Mouse (Mus musculus): ENCODE results near the gene Dtnb. TPM values are rescaled to one million over a fixed set of nuclear protein-coding genes. Genes with fewer than 3 reads are reported as not detected.

Gene Dtnb
- polyA plus RNA-seq, 1 experiment from 2014 or later = 30.6 TPM

DNA sequence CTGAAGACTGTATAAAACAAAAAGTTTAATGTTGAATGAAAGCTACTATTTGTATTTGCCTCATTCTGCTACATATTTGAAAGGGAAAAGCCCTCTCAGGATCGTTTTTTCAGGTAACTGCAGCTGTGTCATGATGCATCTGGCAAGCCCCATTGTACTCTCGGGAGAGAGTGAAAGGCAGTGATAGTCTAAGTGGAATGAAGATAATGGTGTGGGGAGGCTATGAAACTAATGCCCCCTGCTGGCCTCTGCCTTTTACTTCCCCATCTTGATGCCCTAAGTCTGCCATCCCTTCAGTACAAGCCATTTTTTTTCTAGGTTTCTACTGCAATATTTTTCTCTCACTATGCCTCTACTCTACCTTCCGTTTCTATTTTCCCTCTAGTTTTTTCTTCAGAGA is 69.8 kb downstream of the Dtnb start:
- no peak overlapping the region for H3K27ac ChIP-seq (replicated peaks)
- 64% methylated on average over 3 of the region's 3 CpGs for WGBS
- no peak for DNase-seq (ENCODE audit: low spot score)

DNA sequence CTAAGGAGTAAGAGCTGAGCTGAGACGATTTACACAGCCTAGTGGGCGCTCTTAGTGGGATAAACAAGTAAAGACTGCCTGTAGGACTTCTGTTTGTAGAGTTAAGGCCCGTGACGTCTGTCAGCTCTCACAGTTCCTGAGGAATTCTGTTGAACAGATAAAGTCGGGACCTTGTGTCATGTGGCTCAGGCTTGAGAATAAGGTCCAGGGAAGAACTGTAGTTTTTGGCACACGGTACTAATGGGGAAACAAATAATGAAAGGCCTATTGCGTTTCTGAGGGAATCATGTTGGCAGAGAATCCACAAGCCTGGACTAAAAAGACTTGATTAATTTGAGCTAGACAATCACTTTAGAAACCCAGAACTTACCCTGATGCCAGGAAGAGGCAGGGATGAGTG is 84.6 kb downstream of the Dtnb start:
- 88% methylated on average over 7 of the region's 7 CpGs for WGBS
- DNase-seq (ENCODE audit: low spot score) = no peak
- Histone ChIP-seq H3K4me1 (no peaks in the 10 kb centered on the region), H3K9me3 (replicated peaks) (no peaks in the 10 kb centered on the region), H3K27me3 (ENCODE audit: low read depth, poor library complexity, severe bottlenecking) (no peaks in the 10 kb centered on the region), H3K4me3 (no peak overlapping the region), H3K36me3 (0 out of 2 replicates have a peak, but pooled peaks cover 4% of the 10 kb centered on the region), H3K27ac (replicated peaks) (no peak overlapping the region)

More for the DNA sequence above, 69.8 kb downstream of the Dtnb start:
- Histone ChIP-seq H3K36me3 (0 out of 2 replicates have a peak, but pooled peaks cover 3% of the 10 kb centered on the region), H3K4me1 (no peaks in the 10 kb centered on the region), H3K9me3 (replicated peaks) (no peaks in the 10 kb centered on the region), H3K27me3 (ENCODE audit: low read depth, poor library complexity, severe bottlenecking) (no peaks in the 10 kb centered on the region), H3K4me3 (no peak overlapping the region)

DNA sequence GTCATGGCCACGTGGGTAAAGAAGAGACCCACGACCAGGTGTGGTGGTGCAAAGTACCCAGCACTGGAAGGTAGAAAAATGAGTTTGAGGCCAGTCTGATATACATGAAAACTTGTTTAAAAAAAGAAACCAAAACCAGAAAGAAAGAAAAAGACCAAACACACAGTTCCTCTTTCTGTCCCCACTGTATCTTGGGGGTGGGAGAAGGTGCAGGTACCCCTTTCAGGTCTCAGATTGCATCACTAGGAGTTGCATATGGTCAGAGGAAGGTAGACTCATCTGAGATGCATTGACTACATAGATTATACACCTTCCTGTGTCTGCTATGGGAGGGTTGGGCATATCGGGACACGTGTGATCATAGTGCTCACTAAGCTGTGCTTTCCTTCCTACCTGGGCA is 85.1 kb downstream of the Dtnb start:
- no peak for DNase-seq (ENCODE audit: low spot score)
- 90% methylated on average over 4 of the region's 4 CpGs for WGBS
- Histone ChIP-seq H3K4me1 (no peaks in the 10 kb centered on the region), H3K27me3 (ENCODE audit: low read depth, poor library complexity, severe bottlenecking) (no peaks in the 10 kb centered on the region), H3K4me3 (no peak overlapping the region), H3K36me3 (0 out of 2 replicates have a peak, but pooled peaks cover 4% of the 10 kb centered on the region), H3K9me3 (replicated peaks) (no peaks in the 10 kb centered on the region), H3K27ac (replicated peaks) (no peak overlapping the region)

DNA sequence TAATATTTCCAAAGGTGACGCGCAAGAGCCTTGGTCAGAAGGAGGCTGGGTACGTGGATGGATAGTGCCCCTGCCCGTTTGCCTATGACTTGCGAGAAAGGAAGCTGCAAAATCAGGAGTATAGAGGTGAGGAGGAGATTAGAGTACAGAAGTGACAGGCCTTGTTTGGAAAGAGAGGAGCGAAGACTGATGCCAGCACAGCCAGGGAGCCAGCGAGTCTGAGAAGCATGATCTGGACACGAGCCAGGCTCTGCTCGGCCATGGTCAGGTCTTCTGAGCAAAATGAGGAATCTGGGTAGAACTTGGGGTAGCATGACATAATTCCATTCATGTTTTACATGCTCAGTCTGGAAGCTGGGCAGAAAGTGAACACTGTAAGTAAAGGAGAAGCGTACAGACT is 85.6 kb downstream of the Dtnb start:
- H3K4me1 ChIP-seq = peaks cover 3% of the 10 kb centered on the region
- WGBS = 96% methylated on average over 10 of the region's 10 CpGs
- H3K36me3 ChIP-seq = 0 out of 2 replicates have a peak, but pooled peaks cover 4% of the 10 kb centered on the region
- H3K9me3 ChIP-seq (replicated peaks) = no peaks in the 10 kb centered on the region
- no peak overlapping the region for H3K27ac ChIP-seq (replicated peaks)
- DNase-seq (ENCODE audit: low spot score) = no peak
- no peaks in the 10 kb centered on the region for H3K27me3 ChIP-seq (ENCODE audit: low read depth, poor library complexity, severe bottlenecking)
- no peak overlapping the region for H3K4me3 ChIP-seq

DNA sequence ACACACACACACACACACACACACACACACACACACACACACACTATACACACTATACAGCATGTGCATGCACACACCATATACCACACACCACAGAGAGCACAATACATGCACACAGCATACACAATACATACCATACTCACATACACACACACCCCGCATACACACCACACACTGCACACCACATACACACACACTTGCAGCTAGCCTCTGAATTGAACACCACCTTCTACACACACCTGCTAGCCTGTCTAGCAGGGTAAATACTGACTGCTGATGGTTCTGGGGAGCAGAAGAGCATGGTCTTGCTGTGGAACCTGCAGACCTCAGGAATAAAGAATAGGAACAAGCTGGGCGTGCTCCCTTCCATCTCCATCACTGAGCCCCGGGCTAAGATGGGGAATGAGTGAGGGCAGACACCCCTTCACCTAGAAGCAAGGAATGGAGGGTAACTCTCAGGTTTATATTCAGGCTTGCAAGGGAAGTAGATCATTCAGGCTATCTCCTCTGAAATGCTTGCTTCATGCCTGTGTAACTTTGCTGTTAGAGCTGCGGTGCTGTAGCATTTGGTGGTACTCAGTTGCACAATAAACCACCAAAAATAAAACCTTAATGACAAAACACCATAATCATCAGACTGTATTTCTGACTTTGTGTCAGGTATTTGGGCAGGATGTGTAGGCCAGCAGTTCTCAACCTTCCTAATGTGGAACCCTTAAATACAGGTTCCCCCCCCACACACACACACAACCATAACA is 87.6 kb downstream of the Dtnb start:
- WGBS = 91% methylated on average over 4 of the region's 4 CpGs
- no peaks in the 10 kb centered on the region for H3K27me3 ChIP-seq (ENCODE audit: low read depth, poor library complexity, severe bottlenecking)
- H3K36me3 ChIP-seq = 0 out of 2 replicates have a peak, but pooled peaks cover 4% of the 10 kb centered on the region
- H3K27ac ChIP-seq (replicated peaks) = no peak overlapping the region
- peaks cover 3% of the 10 kb centered on the region for H3K4me1 ChIP-seq
- DNase-seq (ENCODE audit: low spot score) = no peak
- H3K4me3 ChIP-seq = no peak overlapping the region
- no peaks in the 10 kb centered on the region for H3K9me3 ChIP-seq (replicated peaks)

DNA sequence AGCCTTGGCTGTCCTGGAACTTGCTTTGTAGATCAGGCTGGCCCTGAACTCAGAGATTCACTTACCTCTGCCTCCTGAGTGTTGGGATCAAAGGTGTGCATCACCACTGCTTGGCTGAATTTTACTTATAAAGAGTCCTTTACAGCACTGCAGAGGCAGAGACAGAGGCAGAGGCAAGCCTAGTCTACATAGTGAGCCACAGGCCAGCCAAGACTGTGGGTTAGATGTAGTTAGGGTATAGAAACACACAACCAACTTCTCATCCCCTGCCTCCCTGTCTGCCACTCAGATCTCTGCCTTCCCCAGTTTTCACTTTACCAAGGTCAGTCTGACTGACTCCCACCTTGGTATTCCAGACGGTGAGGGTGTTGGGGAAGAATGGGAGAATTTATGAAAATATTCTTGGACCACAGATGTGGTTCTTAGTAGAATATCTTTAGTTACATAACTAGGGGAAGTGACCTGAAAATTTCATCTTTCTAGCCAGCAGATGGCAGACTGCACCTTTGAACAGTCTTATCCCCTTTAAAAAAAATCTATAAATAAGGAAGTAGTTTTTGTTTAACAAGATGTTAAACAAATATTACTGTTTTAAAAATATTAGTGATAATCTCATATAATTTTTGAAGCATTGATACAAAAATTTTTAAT is 88.9 kb downstream of the Dtnb start:
- Histone ChIP-seq H3K27ac (replicated peaks) (no peak overlapping the region), H3K4me1 (peaks cover 3% of the 10 kb centered on the region), H3K27me3 (ENCODE audit: low read depth, poor library complexity, severe bottlenecking) (no peaks in the 10 kb centered on the region), H3K36me3 (0 out of 2 replicates have a peak, but pooled peaks cover 4% of the 10 kb centered on the region), H3K4me3 (no peak overlapping the region), H3K9me3 (replicated peaks) (no peaks in the 10 kb centered on the region)
- DNase-seq (ENCODE audit: low spot score) = no peak
- 73% methylated on average over 1 of the region's 1 CpGs for WGBS

DNA sequence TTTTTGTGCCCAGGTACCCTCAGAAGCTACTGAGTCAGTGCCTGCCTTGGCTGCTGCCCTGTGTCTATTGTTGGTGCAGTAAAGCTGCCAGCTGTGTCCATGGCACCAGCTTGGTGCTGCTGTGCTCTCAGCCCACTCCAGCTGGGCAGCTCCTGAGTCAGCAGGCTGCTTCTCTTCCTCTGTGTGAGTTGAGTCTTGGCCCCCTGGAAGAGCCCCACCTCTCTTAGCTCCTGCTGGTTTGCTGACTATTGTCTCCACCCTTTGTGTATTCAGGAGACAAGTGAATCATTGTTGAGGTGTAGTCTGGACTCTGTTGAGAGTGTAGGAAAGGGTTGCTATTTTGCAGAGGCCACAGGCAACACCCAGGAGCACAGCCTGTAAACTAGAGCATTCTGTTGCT is 90.5 kb downstream of the Dtnb start:
- no peaks in the 10 kb centered on the region for H3K9me3 ChIP-seq (replicated peaks)
- H3K4me3 ChIP-seq = no peak overlapping the region
- no peak overlapping the region for H3K27ac ChIP-seq (replicated peaks)
- no peaks in the 10 kb centered on the region for H3K27me3 ChIP-seq (ENCODE audit: low read depth, poor library complexity, severe bottlenecking)
- no peak for DNase-seq (ENCODE audit: low spot score)
- 0 out of 2 replicates have a peak, but pooled peaks cover 4% of the 10 kb centered on the region for H3K36me3 ChIP-seq
- peaks cover 3% of the 10 kb centered on the region for H3K4me1 ChIP-seq

DNA sequence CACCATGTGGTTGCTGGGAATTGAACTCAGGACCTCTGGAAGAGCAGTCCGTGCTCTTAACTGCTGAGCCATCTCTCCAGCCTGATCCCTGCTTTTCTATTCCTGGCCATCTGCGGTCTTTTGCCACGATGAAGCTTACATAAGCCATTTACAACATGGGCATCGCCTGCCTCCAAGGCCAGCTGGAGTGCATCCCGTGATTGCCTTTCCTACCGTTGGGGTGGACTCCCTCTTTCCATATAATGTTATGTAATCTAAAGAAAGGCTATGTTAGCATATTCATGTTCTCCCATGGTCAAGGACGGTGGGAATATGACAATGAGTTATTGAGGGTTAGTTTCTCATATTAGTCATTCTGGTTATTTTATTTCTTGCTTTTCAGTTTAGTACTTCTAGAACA is 91.2 kb downstream of the Dtnb start:
- Histone ChIP-seq H3K4me1 (peaks cover 3% of the 10 kb centered on the region), H3K36me3 (0 out of 2 replicates have a peak, but pooled peaks cover 4% of the 10 kb centered on the region), H3K9me3 (replicated peaks) (no peaks in the 10 kb centered on the region), H3K27me3 (ENCODE audit: low read depth, poor library complexity, severe bottlenecking) (no peaks in the 10 kb centered on the region), H3K4me3 (no peak overlapping the region), H3K27ac (replicated peaks) (no peak overlapping the region)
- DNase-seq (ENCODE audit: low spot score) = no peak
- WGBS = 93% methylated on average over 7 of the region's 7 CpGs

DNA sequence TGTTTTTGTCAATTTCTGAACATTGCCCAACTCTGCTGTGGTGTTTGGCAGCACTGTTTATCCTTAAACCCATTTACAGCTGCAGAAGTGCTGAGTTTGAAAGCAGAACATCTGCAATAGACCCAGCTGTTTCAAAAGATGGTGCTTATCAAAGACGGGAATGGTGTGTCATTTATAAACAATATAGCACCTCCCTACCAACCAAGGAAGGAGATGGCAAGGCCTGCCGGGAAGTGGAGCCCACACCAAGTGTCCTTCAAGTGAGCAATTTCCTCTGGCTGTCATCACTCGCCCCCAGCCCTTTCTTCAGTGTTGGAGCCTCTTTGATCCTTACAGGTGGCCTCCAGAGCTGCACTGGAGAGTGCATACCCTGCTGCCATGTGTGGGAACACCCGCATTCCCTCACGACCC is 97.8 kb downstream of the Dtnb start:
- Histone ChIP-seq H3K27ac (replicated peaks) (no peak overlapping the region), H3K4me1 (peaks cover 15% of the 10 kb centered on the region), H3K9me3 (replicated peaks) (no peaks in the 10 kb centered on the region), H3K27me3 (ENCODE audit: low read depth, poor library complexity, severe bottlenecking) (no peaks in the 10 kb centered on the region), H3K4me3 (no peak overlapping the region), H3K36me3 (peaks cover 9% of the 10 kb centered on the region)
- DNase-seq (ENCODE audit: low spot score) = no peak
- 63% methylated on average over 5 of the region's 5 CpGs for WGBS

DNA sequence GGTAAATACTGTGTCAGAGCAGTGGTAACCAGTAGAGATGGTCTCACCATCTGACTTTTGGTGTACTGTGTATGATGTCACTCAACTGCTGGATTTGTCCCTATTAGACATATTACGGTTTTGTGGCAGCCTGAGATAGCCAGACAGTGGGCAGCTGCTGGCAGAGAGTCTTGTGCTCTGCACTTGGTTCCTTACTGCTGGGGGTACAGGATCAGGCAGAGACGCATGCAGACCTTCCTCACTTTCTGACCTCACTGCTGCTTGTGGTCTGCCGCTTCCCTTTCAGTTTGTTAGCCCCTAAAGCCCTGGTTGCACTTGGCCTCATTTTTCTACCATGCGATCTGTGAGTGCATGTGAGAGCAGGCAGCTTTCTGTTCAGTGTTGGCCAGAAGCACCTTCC is 98.9 kb downstream of the Dtnb start:
- Histone ChIP-seq H3K27me3 (ENCODE audit: low read depth, poor library complexity, severe bottlenecking) (no peaks in the 10 kb centered on the region), H3K27ac (replicated peaks) (no peak overlapping the region), H3K9me3 (replicated peaks) (no peaks in the 10 kb centered on the region), H3K4me3 (no peak overlapping the region), H3K4me1 (peaks cover 15% of the 10 kb centered on the region), H3K36me3 (peaks cover 9% of the 10 kb centered on the region)
- no peak for DNase-seq (ENCODE audit: low spot score)
- 82% methylated on average over 4 of the region's 4 CpGs for WGBS

DNA sequence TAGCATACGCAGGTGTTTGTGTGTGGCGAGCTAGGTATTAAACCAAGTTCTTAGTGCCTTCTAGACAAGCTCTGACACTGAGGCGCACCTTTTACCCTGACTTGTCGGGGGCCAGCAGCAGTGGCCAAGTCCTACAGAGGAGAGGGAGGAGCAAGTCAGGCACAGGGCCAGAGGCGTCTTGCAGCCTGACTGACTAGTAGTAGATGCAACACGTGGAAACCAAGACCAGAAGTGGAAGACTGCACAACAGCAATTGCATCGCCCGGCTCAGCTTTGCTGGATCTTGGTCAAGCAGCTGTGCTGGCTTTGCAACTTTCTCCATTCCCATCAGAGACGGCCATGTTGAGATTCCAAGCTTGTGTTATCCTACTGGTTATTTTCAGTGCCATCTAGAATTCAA is 100.6 kb downstream of the Dtnb start:
- Histone ChIP-seq H3K4me3 (no peak overlapping the region), H3K4me1 (peaks cover 15% of the 10 kb centered on the region), H3K27me3 (ENCODE audit: low read depth, poor library complexity, severe bottlenecking) (no peaks in the 10 kb centered on the region), H3K9me3 (replicated peaks) (no peaks in the 10 kb centered on the region), H3K36me3 (peaks cover 9% of the 10 kb centered on the region), H3K27ac (replicated peaks) (no peak overlapping the region)
- WGBS = 95% methylated on average over 9 of the region's 9 CpGs
- no peak for DNase-seq (ENCODE audit: low spot score)

DNA sequence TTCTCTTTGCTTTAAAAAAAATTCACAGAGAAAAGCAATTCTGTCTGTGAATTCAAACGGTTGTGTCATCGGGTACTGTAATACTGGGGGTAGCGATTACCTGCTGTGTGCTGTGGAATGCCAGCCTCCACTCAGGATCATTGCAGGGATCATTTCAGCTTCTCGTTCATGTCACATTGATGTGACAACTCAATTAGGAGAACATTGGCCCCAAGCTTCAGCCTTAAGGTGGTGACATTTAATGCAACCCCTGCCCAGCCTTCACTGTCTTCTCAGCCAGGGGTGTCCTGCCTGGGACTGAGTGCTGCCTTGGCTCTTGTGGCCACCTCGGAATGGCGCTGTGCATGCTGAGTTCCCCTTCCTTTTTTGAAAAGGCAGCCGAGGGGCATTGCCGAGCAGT is 101.7 kb downstream of the Dtnb start:
- peaks cover 9% of the 10 kb centered on the region for H3K36me3 ChIP-seq
- WGBS = 84% methylated on average over 8 of the region's 8 CpGs
- H3K4me1 ChIP-seq = peaks cover 15% of the 10 kb centered on the region
- no peaks in the 10 kb centered on the region for H3K9me3 ChIP-seq (replicated peaks)
- H3K4me3 ChIP-seq = no peak overlapping the region
- DNase-seq (ENCODE audit: low spot score) = no peak
- no peak overlapping the region for H3K27ac ChIP-seq (replicated peaks)
- no peaks in the 10 kb centered on the region for H3K27me3 ChIP-seq (ENCODE audit: low read depth, poor library complexity, severe bottlenecking)

DNA sequence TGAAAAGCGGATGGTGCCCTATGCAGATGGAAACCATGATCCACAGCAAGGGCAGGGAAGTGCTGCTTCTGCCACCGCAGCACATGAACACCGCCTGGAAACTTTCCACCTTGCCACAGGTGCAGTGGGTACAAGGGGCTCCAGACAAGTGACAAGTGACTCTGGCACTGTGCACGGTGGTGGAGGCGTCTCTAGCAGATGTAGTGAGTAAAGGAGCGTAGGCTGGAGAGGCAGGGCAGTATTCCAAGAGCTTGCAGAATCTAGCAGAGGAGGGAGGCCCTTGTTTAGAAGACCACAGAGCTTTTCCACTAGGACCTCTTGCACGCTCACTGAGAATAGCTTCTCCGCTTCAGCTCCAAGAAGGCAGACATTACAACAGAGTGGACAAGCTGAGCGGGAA is 102.7 kb downstream of the Dtnb start:
- peaks cover 3% of the 10 kb centered on the region; the same call in 1 of the 2 replicates for H3K36me3 ChIP-seq
- H3K9me3 ChIP-seq (replicated peaks) = no peaks in the 10 kb centered on the region
- no peaks in the 10 kb centered on the region for H3K27me3 ChIP-seq (ENCODE audit: low read depth, poor library complexity, severe bottlenecking)
- 90% methylated on average over 9 of the region's 9 CpGs for WGBS
- H3K4me3 ChIP-seq = no peak overlapping the region
- peaks cover 15% of the 10 kb centered on the region for H3K4me1 ChIP-seq
- DNase-seq (ENCODE audit: low spot score) = no peak
- no peak overlapping the region for H3K27ac ChIP-seq (replicated peaks)

All from midbrain, embryonic 10.5 days (tissue).